Mouse (Mus musculus): ENCODE results near the gene Tmem179.

Tmem179 gene

GRCm38 (mm10) chr12:112467387-112467786 lies 49.2 kb downstream of the Tmem179 start:
- intact Hi-C loops (cut with DNase I), result no loop called here

- intact Hi-C loops (cut with DNase I), result no loop called here
Measured at GRCm38 (mm10) chr12:112465928-112466327, 50.6 kb downstream of the Tmem179 start.

- intact Hi-C loops (cut with DNase I), result loop anchor here (5.0 kb wide), 1 partner anchor 68 kb away; no protein-coding TSS in a partner anchor
Measured at GRCm38 (mm10) chr12:112464516-112464915, 52.0 kb downstream of the Tmem179 start.

- intact Hi-C loops (cut with DNase I), result loop anchor here (5.0 kb wide), 1 partner anchor 68 kb away; no protein-coding TSS in a partner anchor
Measured at GRCm38 (mm10) chr12:112463750-112464444, 52.6 kb downstream of the Tmem179 start.

GRCm38 (mm10) chr12:112463209-112463608 lies 53.3 kb downstream of the Tmem179 start:
- intact Hi-C loops (cut with DNase I), result loop anchor here (5.0 kb wide), 1 partner anchor 69 kb away; no protein-coding TSS in a partner anchor

- intact Hi-C loops (cut with DNase I), result loop anchor here (5.0 kb wide), 1 partner anchor 70 kb away; no protein-coding TSS in a partner anchor
Measured at GRCm38 (mm10) chr12:112462423-112462822, 54.1 kb downstream of the Tmem179 start.

- intact Hi-C loops (cut with DNase I), result no loop called here
Measured at GRCm38 (mm10) chr12:112457839-112458238, 58.7 kb downstream of the Tmem179 start.

- intact Hi-C loops (cut with DNase I), result no loop called here
Measured at GRCm38 (mm10) chr12:112456144-112456713, 60.3 kb downstream of the Tmem179 start.

GRCm38 (mm10) chr12:112451826-112452225 lies 64.7 kb downstream of the Tmem179 start:
- intact Hi-C loops (cut with DNase I), result loop anchor here (5.0 kb wide), 1 partner anchor 310 kb away; no protein-coding TSS in a partner anchor

GRCm38 (mm10) chr12:112451381-112451780 lies 65.2 kb downstream of the Tmem179 start:
- intact Hi-C loops (cut with DNase I), result loop anchor here (5.0 kb wide), 1 partner anchor 309 kb away; no protein-coding TSS in a partner anchor

- intact Hi-C loops (cut with DNase I), result loop anchor here (5.0 kb wide), 1 partner anchor 309 kb away; no protein-coding TSS in a partner anchor
Measured at GRCm38 (mm10) chr12:112450883-112451282, 65.7 kb downstream of the Tmem179 start.

Data from adrenal gland (tissue).